Mouse (Mus musculus): ENCODE data around the gene Tmem242.

GRCm38 (mm10) chr17:5395454-5396205 lies 44.4 kb downstream of the Tmem242 start:
- TF ChIP-seq POLR2A (IDR thresholded peaks at IDR 0.05; ENCODE audit: control insufficient read depth, low read depth, low read length): no peak
- no peak for TF ChIP-seq CTCF (IDR thresholded peaks at IDR 0.05; ENCODE audit: control insufficient read depth, insufficient read depth, insufficient replicate concordance, low read depth, low read length)
